Mouse (Mus musculus): Measurements from ENCODE around the gene Mgarp.
"Not testable (repeated sequence)": the region's sequence is repeated elsewhere in the genome, so short reads cannot be mapped to it uniquely, and the experiment has no call there.

Mgarp gene

GRCm38 (mm10) chr3:51364703-51365516 lies 31.6 kb downstream of the Mgarp start:
- peak; percentile 81 for DNase-seq

GRCm38 (mm10) chr3:51361066-51361465 lies 35.5 kb downstream of the Mgarp start:
- DNase-seq = no peak

- no peak for DNase-seq
Observed at GRCm38 (mm10) chr3:51359558-51360307, 36.8 kb downstream of the Mgarp start.

- DNase-seq = peak; percentile 69
Observed at GRCm38 (mm10) chr3:51358660-51359557, 37.6 kb downstream of the Mgarp start.

- peak; percentile 57 for DNase-seq
Observed at GRCm38 (mm10) chr3:51358181-51358580, 38.4 kb downstream of the Mgarp start.

GRCm38 (mm10) chr3:51357624-51358023 lies 38.9 kb downstream of the Mgarp start:
- DNase-seq = no peak

GRCm38 (mm10) chr3:51357078-51357477 lies 39.5 kb downstream of the Mgarp start:
- no peak for DNase-seq

- not testable (repeated sequence) for DNase-seq
Observed at GRCm38 (mm10) chr3:51354956-51355355, 41.6 kb downstream of the Mgarp start.

GRCm38 (mm10) chr3:51354034-51354427 lies 42.5 kb downstream of the Mgarp start:
- DNase-seq = no peak

- DNase-seq = peak; percentile 80
Observed at GRCm38 (mm10) chr3:51353325-51354033, 43.1 kb downstream of the Mgarp start.

GRCm38 (mm10) chr3:51350806-51351205 lies 45.7 kb downstream of the Mgarp start:
- DNase-seq = no peak

GRCm38 (mm10) chr3:51348646-51349238 lies 47.8 kb downstream of the Mgarp start:
- no peak for DNase-seq

GRCm38 (mm10) chr3:51345017-51345416 lies 51.5 kb downstream of the Mgarp start:
- not testable (repeated sequence) for DNase-seq

- not testable (repeated sequence) for DNase-seq
Observed at GRCm38 (mm10) chr3:51344182-51344581, 52.4 kb downstream of the Mgarp start.

- DNase-seq = no peak
Observed at GRCm38 (mm10) chr3:51343260-51343659, 53.3 kb downstream of the Mgarp start.

GRCm38 (mm10) chr3:51342152-51342551 lies 54.4 kb downstream of the Mgarp start:
- DNase-seq = no peak

- peak; percentile 94 for DNase-seq
Observed at GRCm38 (mm10) chr3:51341268-51342081, 55.1 kb downstream of the Mgarp start.

GRCm38 (mm10) chr3:51340552-51341267 lies 55.8 kb downstream of the Mgarp start, which contains the start of gene Elf2:
Elf2 (minus strand) TSS chr3:51340663.
- DNase-seq = peak; percentile 92

GRCm38 (mm10) chr3:51339734-51340551 lies 56.6 kb downstream of the Mgarp start:
- DNase-seq = peak; percentile 70

Measured in kidney, postnatal 10 days (tissue).